Mouse (Mus musculus): ENCODE data around the gene Gja5.
"Not testable (repeated sequence)": the region's sequence is repeated elsewhere in the genome, so short reads cannot be mapped to it uniquely, and the experiment has no call there.

- not testable (repeated sequence) for TF ChIP-seq ZC3H11A (IDR thresholded peaks at IDR 0.05; ENCODE audit: borderline replicate concordance, low read depth, low read length); ZNF384 (IDR thresholded peaks at IDR 0.05; ENCODE audit: low read depth, low read length)
These were observed 171.4 kb downstream of the Gja5 start for GRCm38 (mm10) chr3:97075744-97076350.
